In genomic region chr5:72159537-72159936, GRCm38 (mm10) we compare ENCODE assay signal across 28 mouse cellular contexts. TPM values are rescaled to one million over a fixed set of nuclear protein-coding genes. Genes with fewer than 3 reads are reported as not detected.
DNase-seq lines count a peak whose midpoint lies in the region; ATAC-seq and TF ChIP-seq lines count a peak whose summit lies in the region.
"Had no signal": no experiment of that assay in that cellular context is flagged by ENCODE, and none has a peak within 500 bp of the region (broad histone marks: within the 10 kb centered on the region; RNA-seq: fewer than 3 reads in every experiment).

No protein-coding gene starts in this region.

- no peaks in the 10 kb centered on the region for H3K27me3 ChIP-seq in heart, embryonic 13.5 days (replicated peaks)
- no peaks in the 10 kb centered on the region for H3K27me3 ChIP-seq in lung, postnatal 0 days (replicated peaks; ENCODE audit: insufficient read depth, low read length)
- no peaks in the 10 kb centered on the region for H3K27me3 ChIP-seq in hindbrain, embryonic 12.5 days
- H3K27me3 ChIP-seq: heart, embryonic 15.5 days; megakaryocyte, embryonic 14.5 days; midbrain, embryonic 12.5 days; neural tube, embryonic 15.5 days; Patski had no signal

- 54% methylated on average over 6 of the region's 6 CpGs for WGBS in heart, embryonic 13.5 days
- 35% methylated on average over 6 of the region's 6 CpGs for WGBS in lung, postnatal 0 days
- 86% methylated on average over 6 of the region's 6 CpGs for WGBS in hindbrain, embryonic 12.5 days

- no peak overlapping the region for H3K4me3 ChIP-seq in heart, embryonic 13.5 days
- H3K4me3 ChIP-seq in lung, postnatal 0 days (ENCODE audit: low read depth, low read length): no peak overlapping the region
- no peak overlapping the region for H3K4me3 ChIP-seq in hindbrain, embryonic 12.5 days
- H3K4me3 ChIP-seq: erythroblast, embryonic 14.5 days; heart, embryonic 15.5 days; left cerebral cortex, adult 2 months; megakaryocyte, embryonic 14.5 days; midbrain, embryonic 12.5 days; neural tube, embryonic 15.5 days had no signal

- peaks cover 80% of the 10 kb centered on the region for H3K36me3 ChIP-seq in heart, embryonic 13.5 days
- peaks cover 19% of the 10 kb centered on the region; the same call in 1 of the 2 replicates for H3K36me3 ChIP-seq in lung, postnatal 0 days (ENCODE audit: insufficient read depth, low read length)
- peaks cover 58% of the 10 kb centered on the region for H3K36me3 ChIP-seq in hindbrain, embryonic 12.5 days

- ATAC-seq in heart, embryonic 13.5 days (ENCODE audit: extremely low read depth, insufficient number of reproducible peaks, low FRiP score, low TSS enrichment): no peak
- peak; percentile 58 for ATAC-seq in lung, postnatal 0 days
- no peak for ATAC-seq in hindbrain, embryonic 12.5 days (ENCODE audit: low FRiP score)
- ATAC-seq: forebrain, postnatal 0 days; Patski had no signal

- H3K9me3 ChIP-seq in heart, embryonic 13.5 days: no peaks in the 10 kb centered on the region
- no peaks in the 10 kb centered on the region for H3K9me3 ChIP-seq in lung, postnatal 0 days (ENCODE audit: low read length)
- no peaks in the 10 kb centered on the region for H3K9me3 ChIP-seq in hindbrain, embryonic 12.5 days (replicated peaks)
- H3K9me3 ChIP-seq: heart, embryonic 15.5 days; megakaryocyte, embryonic 14.5 days; midbrain, embryonic 12.5 days; neural tube, embryonic 15.5 days had no signal

- peak; percentile 63 for TF ChIP-seq EP300 in lung, postnatal 0 days (IDR thresholded peaks at IDR 0.05)

- H3K4me1 ChIP-seq in heart, embryonic 13.5 days: peaks cover 30% of the 10 kb centered on the region
- no peaks in the 10 kb centered on the region for H3K4me1 ChIP-seq in lung, postnatal 0 days (ENCODE audit: insufficient read depth, low read depth, low read length)
- 0 out of 2 replicates have a peak, but pooled peaks cover 3% of the 10 kb centered on the region for H3K4me1 ChIP-seq in hindbrain, embryonic 12.5 days
- H3K4me1 ChIP-seq: midbrain, embryonic 12.5 days had no signal

- H3K27ac ChIP-seq in heart, embryonic 13.5 days (replicated peaks): peak overlapping the region; percentile 50; the same call in 1 of the 2 replicates
- H3K27ac ChIP-seq in lung, postnatal 0 days (ENCODE audit: low read length): no peak overlapping the region
- no peak overlapping the region for H3K27ac ChIP-seq in hindbrain, embryonic 12.5 days
- H3K27ac ChIP-seq: heart, embryonic 15.5 days; hindbrain, embryonic 14.5 days; left cerebral cortex, adult 2 months; liver, embryonic 14.5 days; midbrain, embryonic 12.5 days; neural tube, embryonic 15.5 days had no signal

- H3K4me2 ChIP-seq in heart, embryonic 13.5 days: no peak overlapping the region
- H3K4me2 ChIP-seq in lung, postnatal 0 days (replicated peaks; ENCODE audit: low read depth, low read length): no peak overlapping the region
- no peak overlapping the region for H3K4me2 ChIP-seq in hindbrain, embryonic 12.5 days (replicated peaks)
- H3K4me2 ChIP-seq: heart, embryonic 15.5 days; hindbrain, embryonic 14.5 days; midbrain, embryonic 12.5 days; neural tube, embryonic 15.5 days had no signal

- no peak for DNase-seq in heart, adult 18-20 months
- peak; percentile 21 for DNase-seq in lung, postnatal 0 days (ENCODE audit: low spot score)
- DNase-seq in lung, adult 18-20 months: no peak
- DNase-seq in CD4-positive helper T cell, adult 2 months (ENCODE audit: low read depth, low spot score): peak; percentile 72
- peak; percentile 67 for DNase-seq in T-cell, adult 2 months (ENCODE audit: low spot score)
- no peak for DNase-seq in cerebellum, adult 11 months
- DNase-seq: adrenal gland, postnatal 36 days; cerebellum, adult 2 months; cerebellum, postnatal 14 days; forebrain, postnatal 0 days; gastrocnemius, postnatal 10 days; heart, postnatal 36 days; kidney, adult 11 months; kidney, postnatal 14 days; retina, postnatal 1 day; right cerebral cortex, postnatal 14 days; thymus, postnatal 4 days had no signal

- H3K9ac ChIP-seq in heart, embryonic 13.5 days: no peak overlapping the region
- no peak overlapping the region for H3K9ac ChIP-seq in lung, postnatal 0 days (replicated peaks; ENCODE audit: low read depth)
- H3K9ac ChIP-seq in hindbrain, embryonic 12.5 days: no peak overlapping the region
- H3K9ac ChIP-seq: forebrain, postnatal 0 days; heart, embryonic 15.5 days; hindbrain, embryonic 14.5 days; liver, embryonic 14.5 days; midbrain, embryonic 12.5 days; neural tube, embryonic 15.5 days had no signal

- no peak for TF ChIP-seq CTCF in lung, postnatal 0 days (IDR thresholded peaks at IDR 0.05)

RNA-seq across cellular contexts. Expression of gene Commd8, which starts 8.5 kb away (rescaled TPM):
- polyA plus RNA-seq in heart, embryonic 13.5 days (2015; fragmentation: Nextera tagmentation; extraction: Ambion mirVana): 102 and 109 TPM in 2 replicates
- 10 to 100 TPM; 40.0 to 44.0 TPM for total RNA-seq in heart, adult 18-20 months (2021)
- polyA plus RNA-seq in lung, postnatal 0 days (2015; fragmentation: Nextera tagmentation; extraction: Ambion mirVana): 106 and 109 TPM in 2 replicates
- 155 and 175 TPM in 2 replicates for polyA plus RNA-seq in hindbrain, embryonic 12.5 days (2016; fragmentation: Nextera tagmentation; extraction: Ambion mirVana)

Comparison
In these comparisons a context has a peak if more than half of its experiments do, and no peak if none do; other contexts are left out.
1. DNase-seq: peak in lung, postnatal 0 days (single experiment), CD4-positive helper T cell, adult 2 months (single experiment) and T-cell, adult 2 months (single experiment); none in heart, adult 18-20 months (0 of 2), lung, adult 18-20 months (0 of 2) and cerebellum, adult 11 months (single experiment).